Mouse (Mus musculus) megakaryocyte, adult 5-6 weeks (primary cell): ENCODE results near the gene Olfr1440. TPM values are rescaled to one million over a fixed set of nuclear protein-coding genes. Genes with fewer than 3 reads are reported as not detected.
A peak's percentile ranks its signal among the peaks of the same experiment; 100 is the strongest.

ENCODE experiments used
- ATAC-seq: 2 replicates; pipeline ENCODE4 v1.8.0; 2016; ENCODE audit warnings: mild to moderate bottlenecking, inconsistent platforms; ENCODE audit not compliant: poor library complexity, severe bottlenecking
- total RNA-seq, 2 experiments: library from RNA; stranded (forward) in 1 of 2; stranded (reverse) in 1 of 2; fragments of 153-499, 151-499 nt in 1 of 2; fragments of 221-1000, 200-1000 nt in 1 of 2; gene quantifications; 2 replicates each; pipeline versions ENCODE4 v1.2.3 to v1.2.4; 2015 to 2017

Olfr1440 gene
- total RNA-seq (2015): not detected in 2 replicates
- total RNA-seq (2017): not detected in 2 replicates

DNA sequence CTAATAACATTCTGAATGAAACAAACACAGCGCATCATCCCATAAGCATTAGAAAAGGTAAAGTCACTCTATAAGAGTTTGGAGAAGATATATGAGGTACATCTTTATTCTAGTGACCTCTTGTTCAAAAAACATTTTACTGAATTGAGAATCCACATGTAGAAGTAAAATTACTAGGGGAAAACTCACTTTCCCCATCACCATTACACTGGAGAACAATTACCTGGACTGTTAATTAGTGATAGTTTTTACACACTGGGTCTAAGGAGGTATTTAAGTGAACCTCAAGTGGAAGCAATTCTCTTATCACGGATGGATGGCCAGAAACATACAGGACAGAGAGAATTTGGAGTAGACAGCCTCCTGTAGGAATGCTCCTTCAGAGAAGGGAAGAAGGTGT is at the start of gene Olfr1440:
Gene Olfr1440, plus strand, starts transcription at position 301 of the 400 bp plus-strand sequence.
- ATAC-seq: no peak

DNA sequence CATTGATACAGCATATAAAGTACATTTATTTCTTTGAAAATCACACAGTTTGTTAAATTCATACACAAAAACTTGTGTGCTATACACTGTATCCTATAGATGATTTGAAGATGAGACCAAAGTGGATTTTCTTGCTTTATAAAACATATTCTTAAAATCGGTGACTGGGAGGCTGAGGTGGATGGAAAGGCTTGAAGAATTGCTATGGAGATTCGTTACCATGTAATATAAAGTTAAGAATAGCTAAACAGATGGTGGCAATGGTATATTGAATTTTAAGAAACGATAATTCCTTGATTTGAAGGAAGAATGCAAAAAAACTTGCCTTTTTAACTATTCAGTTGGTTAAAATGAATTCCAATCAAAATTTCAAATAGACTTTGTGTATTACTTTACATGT is 14.1 kb upstream of the Olfr1440 start:
- no peak for ATAC-seq

DNA sequence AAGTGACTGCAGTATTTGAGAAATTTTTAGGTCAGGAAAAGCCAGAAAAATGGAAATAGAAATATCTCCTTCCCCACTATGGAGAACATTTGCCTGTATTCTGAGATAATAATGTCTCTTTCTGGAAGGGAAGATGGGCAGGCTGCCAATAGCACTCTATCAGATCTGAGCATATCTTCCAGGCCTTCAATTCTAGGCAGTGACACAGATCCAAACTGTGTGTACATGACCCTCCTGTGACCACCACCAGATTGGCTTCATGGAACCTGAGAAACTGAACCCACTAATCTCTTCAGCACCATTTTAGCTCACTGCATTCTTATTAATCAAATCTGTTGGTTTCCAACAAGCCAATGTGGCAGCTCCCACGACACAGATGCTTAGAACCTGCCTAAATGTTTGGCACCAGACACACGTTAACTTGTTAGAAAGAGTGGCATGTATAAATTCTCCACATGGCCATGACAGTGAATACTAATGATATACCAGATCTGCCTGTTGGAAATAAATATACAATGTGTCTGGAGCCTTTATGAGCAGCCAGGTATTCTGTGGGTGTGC is 12.5 kb upstream of the Olfr1440 start:
- ATAC-seq: no peak

DNA sequence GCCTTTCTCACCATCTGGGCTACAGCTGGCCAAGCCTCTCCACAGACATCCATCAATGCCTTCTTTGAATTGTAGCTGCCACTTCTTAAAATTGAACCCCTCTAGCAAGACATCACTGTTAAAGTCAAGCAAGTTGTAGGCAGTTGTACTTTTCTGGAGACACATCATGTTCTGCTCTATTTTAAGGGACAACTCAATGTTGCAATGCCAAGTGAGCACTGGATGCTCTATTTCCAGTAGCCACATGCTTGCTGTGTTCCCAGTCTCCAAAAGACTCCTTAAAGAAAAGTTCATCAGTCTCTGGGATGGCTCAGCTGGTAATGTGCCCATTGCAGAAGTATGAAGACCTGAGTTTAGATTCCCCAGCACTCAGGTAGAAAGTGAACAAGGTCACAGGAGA is 26.7 kb downstream of the Olfr1440 start:
- ATAC-seq: no peak

DNA sequence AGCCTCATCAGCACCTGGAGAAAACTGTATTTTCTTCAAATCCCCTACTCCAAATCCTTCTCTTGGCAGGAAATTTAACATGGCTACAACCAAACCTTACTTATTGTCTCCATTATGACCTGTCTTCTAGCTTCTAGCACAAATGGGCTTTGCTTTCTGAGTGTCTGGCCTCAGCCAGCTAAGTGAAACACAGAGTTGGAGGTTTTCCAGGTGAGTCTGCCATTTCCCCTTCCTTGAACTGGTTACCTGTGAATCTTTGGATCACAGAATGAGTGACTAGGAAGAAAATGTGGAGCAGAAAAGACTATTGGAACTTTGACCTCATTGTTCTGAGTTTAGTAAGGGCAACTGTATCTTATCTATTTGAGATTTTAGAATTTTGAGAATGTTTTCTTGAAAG is 30.3 kb downstream of the Olfr1440 start, which contains the start of gene Olfr1441:
Gene Olfr1441, plus strand, starts transcription at position 73 of the 400 bp plus-strand sequence.
- ATAC-seq: no peak

DNA sequence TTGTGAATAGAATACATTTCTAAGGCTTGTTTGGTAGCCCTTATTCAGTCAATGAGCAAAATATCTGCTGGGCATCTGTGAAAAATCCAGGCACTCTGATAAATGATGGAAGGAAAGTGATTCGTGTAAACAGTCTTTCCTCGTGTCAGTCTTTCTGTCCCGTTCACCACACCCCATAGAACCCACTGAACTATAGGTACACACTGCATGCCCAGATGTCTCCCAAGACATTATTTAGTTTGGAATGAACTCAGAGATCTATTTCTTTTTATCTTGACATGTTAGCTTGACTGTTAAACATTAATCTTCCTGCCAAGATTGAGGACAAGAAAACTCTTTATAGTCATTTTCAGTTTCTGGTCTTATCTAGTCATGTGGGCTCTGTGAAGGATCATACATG is 31.2 kb downstream of the Olfr1440 start:
- ATAC-seq: no peak

DNA sequence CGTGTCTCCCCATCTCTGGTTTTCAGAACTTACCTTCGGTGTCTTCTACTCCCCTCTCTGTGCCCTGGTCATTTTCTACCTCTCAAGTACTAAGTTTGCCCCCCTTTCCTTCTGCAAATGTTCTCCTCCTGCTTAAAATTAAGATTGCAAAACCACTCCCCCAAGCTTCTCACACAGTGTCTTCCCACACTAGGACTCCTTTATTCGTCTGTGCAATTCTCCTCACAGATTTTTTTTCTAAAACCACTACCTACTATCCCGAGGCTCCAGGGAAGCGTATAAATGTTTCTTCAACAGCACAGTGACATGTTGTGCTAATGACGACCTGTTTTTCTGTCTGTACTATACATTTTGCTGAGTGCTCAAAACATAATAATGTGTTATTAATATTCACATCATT is 33.5 kb downstream of the Olfr1440 start:
- no peak for ATAC-seq

DNA sequence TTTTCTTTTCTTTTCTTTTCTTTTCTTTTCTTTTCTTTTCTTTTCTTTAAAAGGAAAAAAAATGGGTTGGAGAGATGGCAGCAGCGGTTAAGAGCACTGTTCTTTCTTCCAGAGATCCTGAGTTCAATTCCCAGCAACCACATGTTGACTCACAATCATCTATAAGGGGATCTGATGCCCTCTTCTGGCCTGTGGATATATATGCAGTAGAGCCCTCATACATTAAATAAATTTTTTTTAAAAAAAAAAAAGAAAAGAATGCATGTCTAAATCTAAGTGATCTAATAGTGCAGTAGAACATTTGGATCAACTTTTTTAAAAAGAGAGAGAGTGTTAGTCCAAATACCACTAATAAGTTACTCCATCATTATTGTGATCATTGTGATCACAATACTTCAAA is 34.6 kb downstream of the Olfr1440 start:
- no peak for ATAC-seq

DNA sequence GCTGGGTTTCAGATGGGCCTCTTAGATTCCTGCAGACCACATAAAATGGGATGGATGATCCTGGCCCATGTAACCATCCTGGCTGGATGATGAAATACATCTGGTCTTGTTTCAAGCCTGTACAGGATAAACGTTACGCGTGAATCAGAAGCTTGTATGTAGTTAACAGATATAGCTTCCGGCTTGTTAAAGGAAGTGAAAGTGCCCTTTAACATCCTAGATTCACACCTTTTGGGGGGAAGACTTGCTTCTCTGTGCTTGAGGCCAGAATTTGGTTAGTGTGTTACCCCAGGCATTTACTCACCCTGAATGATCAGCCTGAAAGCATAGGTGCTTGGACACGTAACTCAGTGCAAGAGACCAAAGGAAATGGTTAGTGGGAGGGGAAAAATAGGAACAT is 40.0 kb downstream of the Olfr1440 start:
- ATAC-seq: peak; percentile 69

DNA sequence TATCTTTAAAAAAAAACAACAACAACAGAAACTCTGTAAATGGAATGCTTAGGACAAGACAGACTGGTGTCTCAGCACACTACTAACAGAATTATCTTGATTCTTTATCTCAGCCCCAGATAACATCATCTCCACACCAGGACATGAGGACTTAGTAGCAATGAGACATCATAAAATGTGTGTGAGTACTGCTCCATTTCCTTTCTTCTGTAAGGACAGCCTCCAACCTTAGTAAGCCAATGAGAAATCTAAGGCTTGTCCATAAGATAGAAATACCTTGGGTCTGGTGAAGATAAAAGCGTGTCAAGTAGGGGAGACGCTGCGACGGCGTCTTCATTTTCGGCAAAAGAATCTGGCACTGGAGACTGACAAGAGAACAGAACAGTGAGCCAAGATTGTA is 40.5 kb downstream of the Olfr1440 start, which contains the start of gene Pfpl:
Gene Pfpl, plus strand, starts transcription at position 301 of the 400 bp plus-strand sequence.
- no peak for ATAC-seq

DNA sequence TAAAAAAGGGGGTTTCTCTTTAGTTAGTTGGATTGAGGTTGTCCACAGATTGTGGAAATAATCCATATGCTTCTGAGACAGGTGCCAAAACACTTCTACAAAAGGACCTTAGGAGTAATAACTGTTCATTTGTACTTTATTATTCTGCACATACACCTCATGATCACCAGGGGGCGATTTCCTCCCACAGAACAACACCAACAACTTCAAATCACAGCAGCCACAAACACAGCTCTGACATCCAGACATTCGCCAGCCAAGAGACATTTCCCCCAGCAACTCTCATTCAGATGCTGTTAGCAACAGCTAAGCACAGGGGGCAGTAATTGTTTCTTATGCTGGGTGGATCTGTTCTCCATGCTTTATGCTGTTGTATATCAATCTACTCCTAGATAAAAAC is 46.0 kb downstream of the Olfr1440 start:
- ATAC-seq: peak; percentile 59

DNA sequence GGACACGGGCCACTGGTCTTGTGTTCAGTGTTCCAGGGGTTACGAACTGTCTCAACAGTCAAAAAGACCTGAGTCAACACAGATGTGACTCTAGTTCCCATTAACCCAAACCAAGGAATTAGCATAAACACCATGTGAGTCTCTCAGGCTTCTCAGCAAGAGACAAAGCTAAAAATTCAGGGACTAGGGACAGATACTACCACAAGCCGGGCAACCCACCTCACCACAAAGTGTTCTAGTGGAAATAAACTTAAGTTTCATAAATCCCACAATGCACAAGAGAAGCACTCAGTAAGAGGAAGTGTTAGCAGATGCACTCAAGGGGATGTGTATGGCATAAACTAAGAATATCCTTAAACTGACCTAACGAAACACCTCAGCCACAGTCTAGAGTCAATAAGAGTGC is 47.9 kb downstream of the Olfr1440 start:
- peak; percentile 73 for ATAC-seq

DNA sequence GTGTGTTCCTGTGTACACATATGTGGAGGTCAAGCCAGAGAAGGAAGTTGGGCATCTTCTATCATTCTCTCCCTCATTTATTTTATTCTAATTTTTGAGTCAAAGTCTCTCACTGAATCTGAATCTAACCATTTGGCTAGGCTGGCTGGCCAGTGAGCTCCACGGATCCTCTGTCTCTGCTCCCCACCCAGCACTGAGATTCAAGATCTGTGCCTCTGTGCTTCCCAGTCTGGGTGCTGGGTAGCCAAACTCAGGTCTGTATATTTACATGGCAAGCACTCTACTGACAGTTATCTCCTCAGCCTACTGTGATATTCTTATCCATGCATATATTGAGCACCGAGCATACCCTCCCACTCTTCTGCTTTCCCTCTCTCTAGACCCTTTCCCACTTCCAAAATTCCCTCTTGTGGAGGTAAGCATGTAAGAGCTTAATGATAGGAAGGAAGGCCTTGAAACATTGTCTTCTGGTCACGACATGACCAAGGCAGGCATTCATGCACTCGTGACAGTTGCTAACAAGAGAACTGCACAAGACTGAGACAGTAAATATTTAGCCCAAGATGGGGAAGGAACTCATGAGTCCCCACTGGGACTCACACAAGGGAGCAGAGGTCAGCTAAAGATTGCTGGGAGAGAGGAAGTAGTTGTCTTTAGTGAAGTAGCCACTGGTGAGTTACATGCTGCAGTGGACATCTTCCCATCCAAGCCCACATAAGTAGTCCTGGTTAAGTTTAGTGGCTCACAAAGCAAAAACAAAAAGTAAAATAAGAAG is 48.9 kb downstream of the Olfr1440 start:
- ATAC-seq: no peak

DNA sequence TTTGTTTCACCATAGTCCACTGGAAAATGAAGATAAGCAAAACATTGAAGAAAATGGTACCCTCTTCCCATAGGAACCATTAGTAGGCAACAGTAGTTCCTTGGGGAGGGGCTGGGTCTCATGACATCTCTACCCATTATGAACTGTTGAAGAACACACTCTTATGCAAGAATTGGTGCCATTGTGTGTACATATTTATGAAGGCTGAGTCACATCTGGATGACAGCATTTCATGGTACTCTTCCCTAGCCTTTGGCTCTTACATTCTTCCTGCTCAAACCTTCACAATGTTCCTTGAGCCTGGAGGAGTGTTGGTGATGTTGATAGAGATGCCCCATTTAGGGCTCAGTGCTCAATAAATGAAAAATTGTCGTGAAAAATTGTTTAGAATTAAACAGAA is 52.5 kb downstream of the Olfr1440 start:
- ATAC-seq: no peak

DNA sequence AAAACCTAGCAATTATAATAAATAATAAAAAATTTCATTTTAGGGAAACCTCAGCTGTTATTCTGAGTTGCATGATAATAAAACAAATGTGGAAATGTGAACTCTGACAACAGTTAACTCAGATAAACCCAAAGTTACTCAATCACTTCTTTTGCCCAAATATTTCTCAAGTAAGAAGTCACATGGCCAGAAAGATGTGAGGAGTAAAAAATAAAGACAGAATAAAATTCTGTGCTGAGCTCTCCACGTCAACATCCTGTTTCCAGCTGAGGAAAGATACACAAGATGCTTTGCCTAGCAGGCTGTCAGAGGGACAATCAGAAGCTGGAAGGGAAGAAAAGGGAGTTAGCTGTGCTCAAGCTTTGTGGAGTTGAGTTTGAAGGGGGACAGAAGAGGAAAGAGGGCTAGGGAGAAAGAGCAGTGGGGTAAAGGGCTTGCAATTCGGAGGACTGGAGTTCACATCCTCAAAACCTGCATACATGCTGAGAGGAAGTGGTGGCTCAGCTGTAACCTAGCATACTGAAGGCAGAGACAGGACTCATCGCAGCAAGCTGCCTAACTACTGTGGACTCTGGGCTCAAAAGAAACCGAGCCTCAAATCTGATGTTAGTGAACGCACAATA is 53.1 kb downstream of the Olfr1440 start:
- ATAC-seq: peak; percentile 72

DNA sequence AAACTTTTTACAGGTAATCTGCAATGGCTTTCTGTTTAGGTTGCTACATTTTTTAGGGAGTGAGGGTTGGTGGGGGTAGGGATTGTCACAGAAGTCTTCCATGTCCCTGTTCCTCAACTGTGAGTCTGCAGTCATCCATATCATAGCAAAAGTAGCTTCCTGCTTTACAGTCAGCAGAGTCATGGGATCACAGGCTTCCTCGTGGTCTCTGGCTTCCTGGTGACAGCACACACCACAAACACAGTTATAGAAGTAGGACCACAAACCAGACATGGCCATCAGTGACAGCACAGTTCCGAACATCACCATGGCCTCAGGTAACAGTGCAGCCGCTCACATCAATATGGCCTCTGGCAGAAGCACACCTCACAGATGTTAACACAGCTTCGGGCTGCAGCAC is 55.5 kb downstream of the Olfr1440 start:
- ATAC-seq: peak; percentile 73

DNA sequence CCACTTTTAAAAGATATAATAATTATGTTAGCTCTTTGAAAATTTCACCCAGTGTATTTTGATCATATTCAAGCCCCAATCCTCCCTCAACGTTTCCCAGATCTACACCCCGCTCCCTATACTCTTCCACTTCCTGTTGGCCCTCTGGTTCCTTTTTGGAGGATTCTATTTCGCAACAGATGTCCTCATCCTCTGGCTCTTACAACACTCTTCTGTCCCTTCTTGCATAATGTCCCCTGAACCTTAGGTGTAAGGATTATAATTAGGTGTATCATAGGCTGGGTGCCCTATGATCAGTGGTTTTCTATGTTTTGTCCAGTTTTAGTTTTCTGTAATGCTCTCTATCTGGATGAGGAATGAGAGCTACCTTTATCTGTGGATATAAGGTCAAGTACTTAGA is 57.9 kb downstream of the Olfr1440 start:
- ATAC-seq: peak; percentile 73

Other genes starting within 250 kb of the Olfr1440 start
- gene Olfr1555-ps1, start 217.2 kb upstream of the Olfr1440 start, total RNA-seq (2015): not detected in 2 replicates
- gene Olfr1555-ps1, start 217.2 kb upstream of the Olfr1440 start, total RNA-seq (2017): not detected in 2 replicates
- not detected in 2 replicates for gene Olfr1431, start 186.6 kb upstream of the Olfr1440 start, total RNA-seq (2015)
- gene Olfr1431, start 186.6 kb upstream of the Olfr1440 start, total RNA-seq (2017): not detected in 2 replicates
- gene Olfr1432, start 154.7 kb upstream of the Olfr1440 start, total RNA-seq (2015): not detected in 2 replicates
- not detected in 2 replicates for gene Olfr1432, start 154.7 kb upstream of the Olfr1440 start, total RNA-seq (2017)
- gene Olfr262, start 145.6 kb upstream of the Olfr1440 start, total RNA-seq (2015): not detected in 2 replicates
- not detected in 2 replicates for gene Olfr262, start 145.6 kb upstream of the Olfr1440 start, total RNA-seq (2017)
- not detected in 2 replicates for gene Olfr235, start 126.2 kb upstream of the Olfr1440 start, total RNA-seq (2015)
- gene Olfr235, start 126.2 kb upstream of the Olfr1440 start, total RNA-seq (2017): not detected in 2 replicates
- not detected in 2 replicates for gene Olfr1434, start 107.4 kb upstream of the Olfr1440 start, total RNA-seq (2015)
- not detected in 2 replicates for gene Olfr1434, start 107.4 kb upstream of the Olfr1440 start, total RNA-seq (2017)
- not detected in 2 replicates for gene Olfr1436, start 88.1 kb upstream of the Olfr1440 start, total RNA-seq (2015)
- not detected in 2 replicates for gene Olfr1436, start 88.1 kb upstream of the Olfr1440 start, total RNA-seq (2017)
- gene Olfr1437, start 62.2 kb upstream of the Olfr1440 start, total RNA-seq (2015): not detected in 2 replicates
- gene Olfr1437, start 62.2 kb upstream of the Olfr1440 start, total RNA-seq (2017): not detected in 2 replicates
- gene Olfr1438-ps1, start 51.4 kb upstream of the Olfr1440 start, total RNA-seq (2015): not detected in 2 replicates
- gene Olfr1438-ps1, start 51.4 kb upstream of the Olfr1440 start, total RNA-seq (2017): not detected in 2 replicates
- gene Olfr1441, start 30.2 kb downstream of the Olfr1440 start, total RNA-seq (2015): not detected in 2 replicates
- not detected in 2 replicates for gene Olfr1441, start 30.2 kb downstream of the Olfr1440 start, total RNA-seq (2017)
- not detected in 2 replicates for gene Pfpl, start 40.6 kb downstream of the Olfr1440 start, total RNA-seq (2015)
- not detected in 2 replicates for gene Pfpl, start 40.6 kb downstream of the Olfr1440 start, total RNA-seq (2017)
- gene Mpeg1, start 73.5 kb downstream of the Olfr1440 start, total RNA-seq (2015): 1,084 and 1,137 TPM in 2 replicates
- gene Mpeg1, start 73.5 kb downstream of the Olfr1440 start, total RNA-seq (2017): 543 and 663 TPM in 2 replicates
- gene Dtx4, start 114.2 kb downstream of the Olfr1440 start, total RNA-seq (2015): 7.3 and 9.9 TPM in 2 replicates
- 8.3 and 9.0 TPM in 2 replicates for gene Dtx4, start 114.2 kb downstream of the Olfr1440 start, total RNA-seq (2017)
- gene Fam111a, start 158.5 kb downstream of the Olfr1440 start, total RNA-seq (2015): 308 and 344 TPM in 2 replicates
- gene Fam111a, start 158.5 kb downstream of the Olfr1440 start, total RNA-seq (2017): 409 TPM in 2 replicates
- gene Gm4952, start 212.7 kb downstream of the Olfr1440 start, total RNA-seq (2015): not detected in 2 replicates
- not detected in 2 replicates for gene Gm4952, start 212.7 kb downstream of the Olfr1440 start, total RNA-seq (2017)
- gene Glyat, start 246.0 kb downstream of the Olfr1440 start, total RNA-seq (2015): not detected in 2 replicates
- gene Glyat, start 246.0 kb downstream of the Olfr1440 start, total RNA-seq (2017): not detected in 2 replicates